In genomic region chr5:118061391-118061790, GRCm38 (mm10) we compare ENCODE assay signal across 11 mouse cellular contexts.
"Had no signal": no experiment of that assay in that cellular context is flagged by ENCODE, and none has a peak within 500 bp of the region (broad histone marks: within the 10 kb centered on the region; RNA-seq: fewer than 3 reads in every experiment).

No protein-coding gene starts in this region.

- ATAC-seq: lung, postnatal 0 days; midbrain, embryonic 13.5 days; midbrain, embryonic 16.5 days had no signal

- H3K9me3 ChIP-seq: liver, embryonic 13.5 days; midbrain, embryonic 13.5 days had no signal

- DNase-seq: kidney, adult 9 months; kidney, postnatal 14 days; kidney, postnatal 4 days; liver, embryonic 13.5 days; lung, embryonic 14.5 days; lung, postnatal 36 days; thymus, adult 18-20 months; thymus, postnatal 36 days had no signal

- H3K27me3 ChIP-seq: liver, embryonic 13.5 days; midbrain, embryonic 13.5 days had no signal

- H3K4me3 ChIP-seq: liver, embryonic 13.5 days; midbrain, embryonic 13.5 days had no signal
